Mouse (Mus musculus) cortical plate, adult 2 months (tissue): ENCODE data around the gene Pabpc6. TPM values are rescaled to one million over a fixed set of nuclear protein-coding genes. Genes with fewer than 3 reads are reported as not detected.

Source experiments
- H3K27ac ChIP-seq: fragments of 200-500 bp; 2 replicates; pipeline ENCODE4 v1.5.1; 2012; ENCODE audit warnings: low read length, control low read depth, inconsistent platforms; ENCODE audit not compliant: insufficient read depth
- H3K4me1 ChIP-seq: fragments of 200-500 bp; 2 replicates; pipeline ENCODE4 v1.6.1; 2011; ENCODE audit warnings: low read length; ENCODE audit not compliant: control insufficient read depth, insufficient read depth
- H3K4me3 ChIP-seq: fragments of 200-500 bp; 2 replicates; pipeline ENCODE4 v1.5.1; 2011; ENCODE audit warnings: mild to moderate bottlenecking, low read length, control low read depth; ENCODE audit not compliant: insufficient read depth
- CTCF ChIP-seq: fragments of 200-500 bp; IDR thresholded peaks from 2 replicates; pipeline ENCODE4 v1.5.1; 2011; ENCODE audit warnings: mild to moderate bottlenecking, control low read depth, low read length; ENCODE audit not compliant: insufficient read depth; ENCODE audit errors: extremely low read depth
- POLR2A ChIP-seq: fragments of 200-500 bp; IDR thresholded peaks from 2 replicates; pipeline ENCODE4 v1.6.1; 2011; ENCODE audit warnings: mild to moderate bottlenecking, low read length, control low read depth; ENCODE audit not compliant: insufficient read depth; ENCODE audit errors: extremely low read depth
- polyA plus RNA-seq: library from polyadenylated mRNA; depleted of rRNA; stranded (reverse); fragments of >200 nt; gene quantifications from 2 replicates; pipeline ENCODE4 v1.2.3, GENCODE M21; 2012; rRNA removed

Pabpc6 gene
- polyA plus RNA-seq, 1 experiment, result not detected

DNA sequence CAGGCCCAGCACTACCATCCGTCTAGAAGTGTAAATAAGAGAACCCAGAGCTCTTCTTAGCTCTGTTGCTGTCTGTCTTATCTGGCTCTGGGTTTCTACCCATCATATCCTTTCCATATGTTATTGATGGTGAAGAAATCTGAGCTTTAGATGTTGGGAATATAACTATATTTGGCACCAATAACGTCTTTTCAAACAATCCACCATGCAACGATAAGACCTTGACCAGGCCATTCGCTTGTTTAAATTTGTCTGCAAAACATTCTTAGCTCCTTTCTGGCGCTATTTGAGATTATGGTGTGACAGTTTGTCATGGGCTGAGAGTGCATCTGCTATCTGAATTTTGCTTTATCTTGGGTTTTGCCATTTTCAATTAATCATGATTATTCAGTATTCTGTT is 10.9 kb downstream of the Pabpc6 start:
- H3K4me3 ChIP-seq, result no peak overlapping the region
- no peaks in the 10 kb centered on the region for H3K4me1 ChIP-seq
- no peak overlapping the region for H3K27ac ChIP-seq
- TF ChIP-seq POLR2A (no peak), CTCF (no peak)

DNA sequence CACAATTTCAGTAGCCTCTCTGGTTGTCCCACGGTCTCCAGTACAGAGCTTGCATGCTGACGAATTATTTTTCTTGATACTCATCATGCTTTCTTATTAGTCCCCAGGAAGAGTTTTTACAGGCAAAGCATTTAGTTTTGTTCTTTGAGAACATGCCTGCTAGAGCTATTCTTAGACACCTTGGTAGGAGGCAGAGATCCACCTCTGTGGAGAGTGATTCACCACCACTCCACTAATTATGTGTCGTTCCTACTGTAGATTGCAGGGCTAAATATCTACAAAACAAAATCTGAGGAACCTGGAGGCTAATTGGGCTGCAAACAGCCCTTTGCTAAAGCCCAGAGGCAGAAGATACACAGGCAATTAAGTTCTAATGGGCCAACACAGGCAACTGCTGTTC is 15.4 kb downstream of the Pabpc6 start:
- Histone ChIP-seq H3K4me1 (no peaks in the 10 kb centered on the region), H3K4me3 (no peak overlapping the region), H3K27ac (no peak overlapping the region)
- TF ChIP-seq CTCF (no peak), POLR2A (no peak)

DNA sequence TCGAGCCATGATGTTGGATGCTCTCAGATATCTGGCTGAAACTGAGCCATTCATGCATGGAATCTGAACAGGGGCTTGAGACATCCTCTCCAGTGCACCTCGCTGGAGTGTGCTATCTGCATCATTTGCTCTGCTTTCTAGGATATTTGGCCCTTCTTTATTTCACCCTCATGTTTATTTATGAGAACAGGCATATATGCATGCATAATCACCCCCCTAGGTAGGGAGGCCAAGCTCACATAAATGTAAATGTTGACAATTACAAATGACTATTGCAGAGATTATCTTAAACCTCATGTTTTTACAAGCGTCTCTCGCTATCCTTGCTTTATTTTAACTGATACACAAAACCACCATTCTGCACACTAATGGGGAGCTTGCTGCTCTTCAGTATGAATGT is 21.9 kb downstream of the Pabpc6 start:
- no peak overlapping the region for H3K27ac ChIP-seq
- no peak overlapping the region for H3K4me3 ChIP-seq
- no peaks in the 10 kb centered on the region for H3K4me1 ChIP-seq
- no peak for TF ChIP-seq POLR2A
- TF ChIP-seq CTCF, result no peak

DNA sequence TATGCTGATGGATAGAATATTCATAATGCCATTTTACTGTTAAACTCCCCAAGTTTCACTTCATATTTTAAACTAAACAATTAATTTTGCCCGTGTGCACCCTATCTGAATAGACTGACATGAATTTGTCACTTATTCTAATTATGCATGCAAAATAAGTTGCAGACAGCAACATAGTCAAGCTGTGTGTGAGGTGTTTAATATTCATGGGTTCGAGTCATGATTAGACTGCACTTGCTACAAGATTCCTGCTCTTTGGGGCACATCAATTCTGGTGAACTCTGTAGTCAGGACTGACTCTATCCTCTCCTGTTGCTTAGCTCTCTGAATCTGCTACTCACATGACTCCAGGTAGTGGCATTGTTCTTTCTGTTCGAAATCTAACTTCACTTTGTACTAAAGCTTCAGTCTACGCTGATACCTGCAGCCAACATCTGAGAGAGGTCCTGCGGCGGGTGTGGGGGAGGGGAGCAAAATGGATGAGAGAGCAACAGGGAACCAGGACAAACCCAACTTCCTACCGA is 25.8 kb downstream of the Pabpc6 start:
- no peak for TF ChIP-seq CTCF
- no peak for TF ChIP-seq POLR2A
- H3K4me3 ChIP-seq, result no peak overlapping the region
- no peaks in the 10 kb centered on the region for H3K4me1 ChIP-seq
- H3K27ac ChIP-seq, result no peak overlapping the region

DNA sequence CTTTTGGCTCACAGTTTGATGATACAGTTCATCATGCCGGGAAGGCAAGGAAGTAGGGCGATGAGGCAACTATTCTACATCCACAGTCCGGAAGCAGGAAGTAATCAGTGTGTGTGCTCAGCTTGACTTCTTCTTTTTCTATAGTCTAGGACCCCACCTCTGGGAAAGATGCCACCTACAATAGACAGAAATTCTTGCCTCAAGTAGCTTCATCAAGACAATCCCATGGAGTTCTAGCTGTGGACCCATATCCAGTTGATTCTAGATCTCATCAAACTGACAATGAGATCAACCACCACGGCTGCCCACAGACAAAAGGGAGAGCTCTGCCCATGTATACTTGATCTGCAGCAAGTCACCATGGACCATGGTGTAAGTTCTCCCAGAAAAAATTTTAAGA is 32.5 kb downstream of the Pabpc6 start:
- Histone ChIP-seq H3K4me3 (no peak overlapping the region), H3K4me1 (peaks cover 2% of the 10 kb centered on the region; the same call in 1 of the 2 replicates), H3K27ac (no peak overlapping the region)
- TF ChIP-seq POLR2A (no peak), CTCF (no peak)

DNA sequence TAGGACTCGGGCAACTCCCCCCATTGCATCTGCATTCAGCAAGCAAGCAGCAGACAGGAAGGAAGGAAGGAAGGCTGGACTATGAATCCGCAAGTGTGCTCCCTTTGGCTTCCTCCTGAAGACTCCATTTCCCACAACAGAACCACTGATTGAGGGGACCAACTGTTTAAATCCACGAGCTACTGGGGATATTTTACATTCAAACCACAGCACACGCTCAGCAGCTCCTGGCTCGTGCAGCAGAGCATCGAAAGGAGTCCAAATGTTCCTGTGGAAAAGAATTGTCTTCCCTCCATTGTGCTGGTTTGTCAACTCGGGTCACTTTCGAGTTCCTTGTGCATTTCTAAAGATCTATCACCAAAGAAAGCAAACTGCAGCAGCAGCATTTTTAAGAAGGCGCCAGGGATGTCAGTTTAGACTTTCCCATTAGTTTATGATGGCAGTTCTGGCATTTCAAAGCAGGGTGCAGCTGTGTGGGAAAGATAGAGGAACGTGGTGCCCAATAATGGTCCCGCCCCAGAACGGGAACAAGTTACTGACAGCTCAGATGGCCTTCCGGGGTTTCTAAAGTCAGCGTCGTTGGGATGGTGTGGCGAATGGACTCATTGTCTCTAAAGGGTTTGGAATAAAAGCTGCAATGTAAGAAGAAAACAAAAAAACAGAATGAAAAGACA is 36.8 kb downstream of the Pabpc6 start:
- Histone ChIP-seq H3K27ac (no peak overlapping the region; the same call in 1 of the 2 replicates), H3K4me1 (peaks cover 2% of the 10 kb centered on the region; the same call in 1 of the 2 replicates), H3K4me3 (no peak overlapping the region)
- TF ChIP-seq CTCF, result no peak

DNA sequence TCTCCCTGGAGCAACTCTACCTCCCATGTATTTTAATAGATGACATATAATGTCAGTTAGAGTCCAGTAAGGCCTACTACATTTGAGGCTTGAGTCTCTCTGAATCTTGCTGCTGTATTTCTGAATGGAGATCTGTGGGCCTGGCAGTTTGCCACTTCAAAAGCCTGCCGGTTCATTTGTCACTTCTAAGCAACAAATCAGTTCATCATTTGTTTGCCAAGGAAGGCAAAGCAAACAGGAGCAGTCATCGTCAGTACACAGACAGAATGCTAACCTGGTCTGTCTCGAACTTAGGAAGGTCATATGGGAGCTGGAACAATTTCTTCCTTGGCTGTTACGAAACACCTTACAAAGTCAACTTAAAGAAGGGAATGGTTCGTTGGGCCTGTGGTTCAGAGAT is 37.4 kb downstream of the Pabpc6 start:
- Histone ChIP-seq H3K27ac (no peak overlapping the region; the same call in 1 of the 2 replicates), H3K4me1 (peaks cover 2% of the 10 kb centered on the region; the same call in 1 of the 2 replicates), H3K4me3 (no peak overlapping the region)
- TF ChIP-seq CTCF (no peak), POLR2A (no peak)

DNA sequence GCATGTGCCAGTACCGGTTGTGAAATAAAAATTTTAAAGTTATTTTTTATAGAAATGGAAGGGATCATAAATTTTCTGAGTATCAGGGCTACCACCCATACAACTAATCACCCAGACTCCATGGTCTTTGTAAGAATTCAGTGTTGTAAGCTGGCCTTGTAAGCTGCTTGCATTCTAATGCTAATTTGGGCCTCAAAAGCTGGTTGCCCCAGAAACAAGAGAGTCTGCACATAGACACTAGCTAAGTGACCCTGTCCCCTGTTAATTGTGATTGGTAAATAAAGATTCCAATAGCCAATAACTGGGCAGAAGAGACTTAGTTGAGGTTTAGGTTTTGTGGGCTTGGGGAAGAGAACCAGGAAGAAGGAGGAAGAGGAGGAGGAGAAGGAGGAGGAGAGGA is 38.4 kb downstream of the Pabpc6 start:
- TF ChIP-seq CTCF, result no peak
- TF ChIP-seq POLR2A, result no peak

DNA sequence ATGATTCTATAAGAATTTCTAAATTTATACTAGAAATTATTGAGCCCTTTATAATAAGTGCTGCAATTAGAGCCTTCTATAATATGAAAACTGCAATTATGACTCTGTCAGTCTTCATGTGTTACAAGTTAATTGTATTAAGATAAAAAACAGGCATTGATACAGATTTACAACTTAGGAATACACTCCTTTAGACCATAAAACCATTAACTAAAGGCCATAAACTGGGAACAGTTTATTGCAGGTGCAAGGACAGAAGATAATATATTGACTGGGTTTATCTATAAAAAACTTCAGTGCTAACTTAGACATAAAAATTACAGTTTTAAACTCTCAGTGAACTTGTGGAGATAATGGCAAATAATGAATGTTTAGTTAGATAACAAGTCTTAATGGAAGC is 42.5 kb downstream of the Pabpc6 start:
- no peak overlapping the region for H3K4me3 ChIP-seq
- no peaks in the 10 kb centered on the region for H3K4me1 ChIP-seq
- no peak overlapping the region for H3K27ac ChIP-seq
- TF ChIP-seq POLR2A (no peak), CTCF (no peak)

More for the DNA sequence above, 38.4 kb downstream of the Pabpc6 start:
- Histone ChIP-seq H3K4me1 (peaks cover 2% of the 10 kb centered on the region; the same call in 1 of the 2 replicates), H3K27ac (no peak overlapping the region), H3K4me3 (no peak overlapping the region)

Other genes starting within 250 kb of the Pabpc6 start
- gene Gm17728, start 247.7 kb downstream of the Pabpc6 start, polyA plus RNA-seq, result not detected in 2 replicates